Mouse (Mus musculus): ENCODE measurements around the gene Adamtsl3.

Gene Adamtsl3

DNA sequence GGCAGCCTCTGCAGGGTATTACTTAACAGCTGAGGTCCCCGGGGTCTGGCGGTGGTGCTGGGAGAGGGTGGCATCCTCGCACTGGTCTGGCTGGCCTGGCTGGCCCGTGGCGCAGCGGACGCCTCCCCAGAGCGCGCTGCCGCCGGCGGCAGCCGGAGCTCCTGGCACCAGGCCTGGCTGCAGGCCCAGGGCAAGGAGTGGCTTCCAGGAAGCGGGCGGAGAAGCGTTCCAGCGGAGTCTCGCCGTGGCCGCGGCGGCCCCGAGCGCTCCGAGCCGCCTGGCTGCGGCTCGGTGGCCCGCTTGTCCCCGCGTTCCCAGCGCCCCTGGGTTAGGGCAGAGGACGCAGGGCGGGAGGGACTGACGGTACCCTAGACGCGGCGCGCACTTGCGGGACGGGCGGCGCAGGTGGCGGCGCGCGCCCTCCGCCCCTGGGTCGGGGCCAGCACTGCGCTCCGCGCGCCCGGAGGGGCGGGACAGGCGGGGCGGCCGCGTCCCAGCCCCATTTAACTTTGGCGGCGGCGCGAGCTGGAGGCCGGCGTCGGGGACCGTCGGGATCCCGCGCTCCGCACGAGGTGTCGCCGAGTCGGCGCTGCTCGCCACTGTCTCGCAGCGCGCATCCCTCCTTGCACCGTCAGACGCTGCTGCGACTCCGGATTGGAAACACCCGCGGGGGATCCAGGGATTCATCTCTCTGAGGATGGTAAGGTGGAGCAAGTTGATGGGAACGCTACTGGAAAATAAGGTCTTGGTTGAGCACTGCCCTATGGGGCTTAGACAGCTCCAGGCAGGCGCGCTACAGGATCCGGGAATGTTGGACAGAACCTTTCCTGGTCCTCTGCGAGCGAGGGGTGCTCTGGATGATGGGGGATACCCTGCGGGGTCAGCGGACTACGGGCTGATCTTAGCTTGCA lies at the start of gene Adamtsl3:
Adamtsl3 (plus strand) TSS at position 484 of the 911 bp plus-strand sequence.
- no peak for DNase-seq (ENCODE audit: low spot score in 2 of 2)

GRCm38 (mm10) chr7:82287242-82287641 lies 48.3 kb upstream of the Adamtsl3 start:
- no peak for DNase-seq (ENCODE audit: low spot score in 2 of 2)

DNA sequence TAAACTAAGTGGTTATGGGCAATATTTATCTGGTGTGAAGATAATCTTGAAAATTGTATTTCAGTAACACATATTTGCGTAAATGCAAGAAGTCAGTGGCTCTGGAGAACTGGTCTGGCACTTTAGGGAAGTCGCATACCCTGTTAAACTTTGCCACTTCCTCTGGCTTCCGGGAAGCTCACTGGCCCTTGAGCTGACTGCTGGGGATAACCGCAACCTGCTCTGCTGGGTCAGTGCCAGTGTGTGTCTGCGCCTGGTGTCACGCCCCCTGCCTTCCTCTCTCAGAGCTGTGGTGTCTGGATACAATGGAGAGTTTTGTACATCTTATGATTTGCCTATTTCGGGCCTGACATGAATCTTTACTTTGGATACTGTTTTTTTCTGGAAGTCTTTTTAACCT lies 42.1 kb upstream of the Adamtsl3 start:
- DNase-seq (ENCODE audit: low spot score in 2 of 2) = peak in 1 of 2 experiments; percentile 3

DNA sequence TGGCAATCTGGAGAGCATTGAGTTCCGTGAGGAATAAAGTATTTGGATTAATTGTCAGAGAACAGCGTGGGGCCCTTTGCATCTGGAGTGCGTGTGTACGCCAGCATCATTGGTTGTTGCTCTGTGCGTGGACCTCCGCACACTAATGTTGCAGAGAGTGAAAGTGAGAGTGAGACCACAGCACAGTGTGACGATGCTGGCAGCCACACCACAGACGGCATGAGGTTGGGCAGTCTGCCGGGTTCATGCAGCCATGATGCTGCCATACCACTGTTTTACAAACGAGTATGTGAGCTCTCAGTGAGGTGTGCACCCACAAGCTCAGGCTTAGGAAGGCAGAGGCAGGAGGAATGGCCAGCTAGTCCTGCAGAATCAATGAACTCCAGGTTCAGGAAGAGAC lies 41.4 kb upstream of the Adamtsl3 start:
- DNase-seq (ENCODE audit: low spot score in 2 of 2) = no peak

- DNase-seq (ENCODE audit: low spot score in 2 of 2) = no peak
Measured at GRCm38 (mm10) chr7:82294611-82295010, 40.9 kb upstream of the Adamtsl3 start.

DNA sequence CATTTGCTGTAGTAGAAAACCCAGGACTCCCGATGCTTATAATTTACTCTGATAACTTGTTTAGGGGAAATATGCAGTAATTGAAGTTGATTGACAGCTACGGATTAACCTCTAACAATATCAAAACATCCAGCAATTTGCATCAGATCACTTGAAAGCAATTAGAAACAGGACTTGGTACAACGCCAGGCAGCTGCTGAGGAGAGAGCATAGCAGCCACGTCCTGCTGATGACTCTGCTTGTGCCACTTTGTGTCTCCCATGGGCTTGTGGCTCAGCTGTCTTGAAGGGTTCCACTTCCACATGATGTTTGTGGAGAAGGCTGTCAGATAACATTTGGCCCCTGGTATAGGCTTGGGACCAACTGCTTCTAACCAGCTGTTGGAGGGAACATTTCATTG lies 27.1 kb upstream of the Adamtsl3 start:
- DNase-seq (ENCODE audit: low spot score in 2 of 2) = no peak

- no peak for DNase-seq (ENCODE audit: low spot score in 2 of 2)
Measured at GRCm38 (mm10) chr7:82318515-82318914, 17.0 kb upstream of the Adamtsl3 start.

GRCm38 (mm10) chr7:82326616-82327015 lies 8.9 kb upstream of the Adamtsl3 start:
- DNase-seq (ENCODE audit: low spot score in 2 of 2) = no peak

DNA sequence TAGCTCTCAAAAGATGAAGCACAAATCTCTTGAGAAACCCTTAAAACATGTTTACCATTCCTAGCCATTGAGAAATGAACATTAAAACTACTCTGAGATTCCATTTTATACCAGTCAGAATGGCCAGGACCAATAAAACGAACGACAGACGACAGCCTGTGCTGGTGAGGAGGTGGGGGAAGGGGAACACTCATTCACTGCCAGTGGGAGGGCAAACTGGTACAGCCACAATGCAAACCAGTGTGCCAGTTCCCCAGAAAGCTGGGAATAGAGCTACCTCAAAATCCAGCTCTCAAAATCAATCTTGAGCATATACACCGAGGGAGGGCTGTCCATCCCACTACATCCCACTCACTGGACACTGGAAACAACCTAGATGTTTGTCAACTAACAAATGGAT lies 8.3 kb upstream of the Adamtsl3 start:
- no peak for DNase-seq (ENCODE audit: low spot score in 2 of 2)

- no peak for DNase-seq (ENCODE audit: low spot score in 2 of 2)
Measured at GRCm38 (mm10) chr7:82327881-82328280, 7.6 kb upstream of the Adamtsl3 start.

DNA sequence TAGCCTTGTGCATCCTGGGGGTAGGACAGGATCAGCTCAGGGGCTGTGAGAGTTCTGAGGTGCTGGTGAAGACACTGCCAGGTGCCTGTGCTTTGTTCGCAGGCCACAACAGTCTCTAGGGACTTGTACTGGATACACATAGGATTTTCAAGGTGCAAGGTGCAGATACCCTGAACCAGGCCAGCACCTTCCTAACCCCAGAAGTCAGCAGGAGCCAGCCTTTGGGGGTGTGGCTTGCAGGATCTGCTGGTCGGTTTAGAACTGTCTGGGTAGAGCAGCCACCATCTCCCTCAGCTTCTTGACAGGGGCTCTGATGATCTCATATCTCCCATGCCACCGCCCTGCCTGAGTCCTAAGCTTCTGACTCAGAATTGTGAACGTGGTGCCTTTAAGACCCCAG lies 5.7 kb upstream of the Adamtsl3 start:
- no peak for DNase-seq (ENCODE audit: low spot score in 2 of 2)

GRCm38 (mm10) chr7:82330860-82331259 lies 4.6 kb upstream of the Adamtsl3 start:
- DNase-seq (ENCODE audit: low spot score in 2 of 2) = no peak

- DNase-seq (ENCODE audit: low spot score in 2 of 2) = no peak
Measured at GRCm38 (mm10) chr7:82334000-82334399, 1.5 kb upstream of the Adamtsl3 start.

GRCm38 (mm10) chr7:82336132-82336531 lies 638 bp downstream of the Adamtsl3 start:
- DNase-seq (ENCODE audit: low spot score in 2 of 2) = no peak

DNA sequence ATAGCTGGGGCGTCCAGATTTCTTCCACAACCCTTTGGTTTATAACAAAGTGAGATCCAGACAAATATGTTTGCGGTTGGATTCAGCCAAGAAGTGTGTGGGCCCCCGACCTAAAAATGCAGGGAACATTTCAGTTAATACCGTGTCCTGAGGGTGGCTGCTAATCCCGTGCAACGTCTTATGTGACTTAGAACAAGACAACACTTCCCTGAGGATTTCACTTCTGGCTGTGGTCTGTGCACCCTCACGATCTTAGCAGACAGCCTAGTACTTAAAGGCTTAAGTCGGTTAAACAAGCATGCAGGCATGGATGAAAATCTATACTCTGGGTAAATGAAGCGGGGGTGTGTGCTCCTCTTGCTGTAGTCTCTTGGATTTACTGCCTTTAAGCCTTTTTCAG lies 2.6 kb downstream of the Adamtsl3 start:
- no peak for DNase-seq (ENCODE audit: low spot score in 2 of 2)

- DNase-seq (ENCODE audit: low spot score in 2 of 2) = no peak
Measured at GRCm38 (mm10) chr7:82338532-82338931, 3.0 kb downstream of the Adamtsl3 start.

- no peak for DNase-seq (ENCODE audit: low spot score in 2 of 2)
Measured at GRCm38 (mm10) chr7:82339214-82339613, 3.7 kb downstream of the Adamtsl3 start.

GRCm38 (mm10) chr7:82341476-82341875 lies 6.0 kb downstream of the Adamtsl3 start:
- DNase-seq (ENCODE audit: low spot score in 2 of 2) = no peak

- DNase-seq (ENCODE audit: low spot score in 2 of 2) = no peak
Measured at GRCm38 (mm10) chr7:82346706-82347105, 11.2 kb downstream of the Adamtsl3 start.

- DNase-seq (ENCODE audit: low spot score in 2 of 2) = no peak
Measured at GRCm38 (mm10) chr7:82349796-82350195, 14.3 kb downstream of the Adamtsl3 start.

GRCm38 (mm10) chr7:82350421-82350820 lies 14.9 kb downstream of the Adamtsl3 start:
- DNase-seq (ENCODE audit: low spot score in 2 of 2) = no peak

DNA sequence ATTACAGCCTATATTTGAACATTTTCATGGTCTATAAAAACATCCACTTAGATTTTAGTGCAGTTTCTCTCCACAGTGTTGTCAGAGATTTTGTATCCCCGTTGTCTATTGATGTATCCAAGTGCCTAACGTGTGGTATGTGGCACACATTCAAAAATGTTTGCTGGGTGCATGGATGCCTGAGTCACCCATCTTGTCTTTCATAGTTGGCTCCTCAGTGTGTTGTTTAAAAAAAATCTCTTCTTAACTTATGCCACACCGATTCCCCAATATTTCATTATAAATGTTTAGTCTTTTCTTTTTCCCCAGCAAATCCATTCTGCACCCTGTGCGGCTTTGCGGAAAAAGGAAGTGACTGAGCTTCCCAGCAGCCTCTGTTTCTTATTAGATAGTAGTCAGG lies 23.7 kb downstream of the Adamtsl3 start:
- DNase-seq (ENCODE audit: low spot score in 2 of 2) = no peak

GRCm38 (mm10) chr7:82359674-82360073 lies 24.2 kb downstream of the Adamtsl3 start:
- no peak for DNase-seq (ENCODE audit: low spot score in 2 of 2)

GRCm38 (mm10) chr7:82360186-82360585 lies 24.7 kb downstream of the Adamtsl3 start:
- no peak for DNase-seq (ENCODE audit: low spot score in 2 of 2)
